Mouse (Mus musculus): ENCODE measurements around the gene Gpr153.

GRCm38 (mm10) chr4:152304685-152305084, 30.7 kb downstream of the Gpr153 start:
- TF ChIP-seq CTCF (IDR thresholded peaks at IDR 0.05) (no peak), EP300 (IDR thresholded peaks at IDR 0.05) (no peak)

All from lung, postnatal 0 days (tissue).